Mouse (Mus musculus) B cell, adult 62 days (primary cell): ENCODE data around the gene Rwdd2b. TPM values are rescaled to one million over a fixed set of nuclear protein-coding genes. Genes with fewer than 3 reads are reported as not detected.

Experiments used
- total RNA-seq: library from RNA; stranded (reverse); gene quantifications from 4 replicates; pipeline ENCODE4 v1.2.4, GENCODE M21; 2023

The Rwdd2b gene
- 4.6 to 7.4 TPM (median 5.4 TPM) in 4 replicates for total RNA-seq

DNA sequence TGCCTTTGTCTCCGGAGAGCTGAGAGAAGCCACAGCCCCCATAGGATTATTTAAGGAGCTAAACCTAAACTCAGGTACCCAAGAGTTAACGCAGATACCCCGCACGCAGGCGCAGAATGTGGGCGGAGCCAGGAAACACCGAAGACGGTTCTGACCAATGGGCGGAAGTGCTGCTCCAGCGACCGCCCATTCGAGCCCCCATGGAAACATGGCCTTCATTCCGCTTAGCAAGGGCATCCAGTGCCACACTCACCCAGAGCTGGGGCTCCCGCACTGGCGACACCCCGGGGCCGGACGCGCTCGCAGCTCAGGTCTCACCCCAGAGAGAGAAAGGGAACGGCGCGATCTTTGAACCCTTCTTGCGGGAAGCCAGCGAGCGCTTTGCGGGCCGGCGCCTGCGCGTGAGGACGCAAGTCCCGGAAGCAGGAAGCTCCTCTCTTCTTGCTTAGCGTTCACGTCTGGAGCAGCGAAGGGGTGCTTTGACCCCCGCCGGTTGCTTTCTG is at the start of gene Rwdd2b:
Rwdd2b (minus strand) TSS at position 390 of the 503 bp plus-strand sequence.

DNA sequence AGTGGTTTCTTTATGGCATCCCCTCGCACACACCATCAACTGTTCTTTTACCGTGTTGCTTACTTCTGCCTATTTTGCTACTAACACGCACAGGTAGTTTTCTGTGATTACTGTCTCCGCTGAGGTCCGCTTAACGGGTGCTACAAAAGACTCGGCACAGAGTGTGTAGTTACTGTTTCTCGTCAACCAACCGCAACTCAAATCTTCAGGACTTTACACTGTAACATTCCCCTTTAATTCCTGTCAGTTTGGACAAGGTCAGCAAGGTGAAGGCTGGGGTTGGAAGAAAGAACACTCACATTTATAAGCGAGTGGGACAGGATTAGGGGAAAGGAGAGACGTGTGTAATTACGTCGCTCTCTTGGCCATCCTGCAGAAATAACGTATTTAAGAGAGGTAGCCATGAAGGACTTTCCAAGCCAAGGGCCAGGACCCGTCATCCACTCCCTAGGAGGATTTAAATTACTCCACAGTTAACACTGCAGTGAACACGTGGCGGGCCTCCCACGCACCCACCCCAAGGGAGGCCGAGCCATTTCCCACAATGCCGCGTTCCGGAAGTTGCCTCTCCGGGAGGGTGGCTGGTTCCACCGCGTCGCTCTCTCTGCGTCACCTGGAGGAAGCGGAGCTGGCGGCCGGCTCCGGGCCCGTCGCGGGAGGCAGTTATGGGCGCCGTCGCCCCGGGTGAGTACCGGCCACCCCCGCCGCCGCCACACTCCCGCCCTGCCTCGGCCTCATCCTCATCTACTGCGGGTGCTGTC is 14.2 kb upstream of the Rwdd2b start, which contains the start of gene Usp16:
Usp16 (plus strand) TSS at position 285 of the 761 bp plus-strand sequence.

DNA sequence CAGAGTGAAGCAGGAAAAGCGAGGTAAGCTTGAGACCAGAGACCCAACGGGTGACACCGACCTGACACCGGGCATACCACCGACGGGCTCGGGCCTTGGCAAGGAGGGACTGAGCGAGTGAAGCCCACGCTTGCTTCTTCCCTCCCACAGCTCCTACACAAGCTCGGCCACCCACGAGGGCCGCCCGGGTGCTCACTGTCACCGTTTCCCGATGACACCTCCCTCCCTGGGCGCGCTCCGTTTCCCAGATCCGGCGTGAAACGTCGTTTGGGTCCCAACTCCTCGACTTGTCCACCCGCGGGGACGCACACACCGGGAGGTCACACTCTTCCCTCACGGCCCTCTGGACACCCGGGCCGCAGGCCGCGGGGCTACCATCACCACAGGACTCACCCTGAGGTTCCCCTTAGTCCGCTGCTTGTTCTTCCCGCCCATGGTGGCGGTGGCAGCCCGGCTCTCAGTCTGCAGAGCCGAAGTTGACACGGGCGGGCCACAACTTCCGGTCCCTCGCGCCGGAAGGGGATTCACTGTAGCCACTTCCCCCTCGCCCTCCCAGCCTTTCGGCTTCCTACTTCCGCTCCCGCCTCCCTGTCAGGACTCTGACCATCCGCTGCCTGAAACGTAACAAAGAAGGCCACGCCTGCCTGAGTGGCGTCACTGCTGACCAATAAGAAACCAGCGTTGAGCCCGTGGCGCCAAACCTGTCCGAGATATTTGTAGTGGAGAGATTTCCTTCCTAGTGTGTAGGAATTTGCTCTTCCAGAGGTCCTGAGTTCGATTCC is 8.1 kb downstream of the Rwdd2b start, which contains the start of gene Ltn1:
Ltn1 (minus strand) TSS at position 580 of the 782 bp plus-strand sequence.

Other genes with a start within 250 kb of the Rwdd2b start
- gene N6amt1, start 86.4 kb downstream of the Rwdd2b start, total RNA-seq = 21.5 to 27.9 TPM (median 24.3 TPM) in 4 replicates
- 43.5 to 46.6 TPM (median 45.6 TPM) in 4 replicates for gene Ltn1, start 8.0 kb downstream of the Rwdd2b start, total RNA-seq
- gene Usp16, start 14.1 kb upstream of the Rwdd2b start, total RNA-seq = 176 to 195 TPM (median 186 TPM) in 4 replicates
- 141 to 162 TPM (median 150 TPM) in 4 replicates for gene Cct8, start 55.3 kb upstream of the Rwdd2b start, total RNA-seq
- gene Map3k7cl, start 112.8 kb upstream of the Rwdd2b start, total RNA-seq = not detected in 4 replicates